Mouse (Mus musculus) CH12.LX (cell line): ENCODE data around the gene Rap1gap. TPM values are rescaled to one million over a fixed set of nuclear protein-coding genes. Genes with fewer than 3 reads are reported as not detected.
A peak's percentile ranks its signal among the peaks of the same experiment; 100 is the strongest.

Source experiments
- DNase-seq: peaks from one replicate; pipeline ENCODE4 v3.0.0-alpha.2; 2013; ENCODE audit errors: extremely low read depth
- H3K27ac ChIP-seq: 2 replicates; pipeline ENCODE4 v1.5.1; 2012; ENCODE audit warnings: low read depth, mild to moderate bottlenecking, control low read depth, moderate library complexity; ENCODE audit not compliant: insufficient read depth
- H3K27me3 ChIP-seq: replicated peaks from 2 replicates; pipeline ENCODE3; 2012; ENCODE audit warnings: inconsistent platforms
- H3K36me3 ChIP-seq, 2 experiments: replicated peaks in 1 of 2; 2 replicates each; pipeline versions ENCODE3 to v1.6.1; 2012; ENCODE audit warnings: inconsistent platforms in 1 of 2, low read length in 1 of 2, mild to moderate bottlenecking in 1 of 2, mixed read lengths in 1 of 2, moderate library complexity in 1 of 2; ENCODE audit not compliant: control insufficient read depth in 1 of 2, insufficient read depth in 1 of 2
- H3K4me1 ChIP-seq, 2 experiments: 2 replicates each; pipeline ENCODE4 v1.6.1; 2012; ENCODE audit warnings: inconsistent platforms in 1 of 2, moderate library complexity in 1 of 2; ENCODE audit not compliant: insufficient read depth in 2 of 2, control insufficient read depth in 1 of 2
- H3K4me2 ChIP-seq: 2 replicates; pipeline ENCODE4 v1.6.1; 2012; ENCODE audit warnings: low read depth, mild to moderate bottlenecking, control low read depth; ENCODE audit not compliant: poor library complexity, insufficient read depth, severe bottlenecking
- H3K4me3 ChIP-seq, 3 experiments: fragments of 150-350 bp in 1 of 3; sonication (generic) in 1 of 3; replicated peaks in 1 of 3; 2 replicates each; pipeline versions ENCODE3 to v1.5.1; 2011 to 2012; ENCODE audit warnings: low read depth in 2 of 3, low read length in 2 of 3, mild to moderate bottlenecking in 2 of 3, moderate library complexity in 2 of 3, control low read depth in 1 of 3, improper control_type of control experiment in 1 of 3, inconsistent platforms in 1 of 3, mixed read lengths in 1 of 3; ENCODE audit not compliant: poor library complexity in 1 of 3
- H3K79me2 ChIP-seq: replicated peaks from 2 replicates; pipeline ENCODE4 v1.6.1; 2012; ENCODE audit warnings: mild to moderate bottlenecking, moderate library complexity; ENCODE audit not compliant: control insufficient read depth, poor library complexity, insufficient read depth, severe bottlenecking; ENCODE audit errors: extremely low read depth
- H3K9ac ChIP-seq: 2 replicates; pipeline ENCODE4 v1.6.1; 2012; ENCODE audit warnings: low read depth, mild to moderate bottlenecking, control low read depth, moderate library complexity; ENCODE audit not compliant: insufficient read depth
- H3K9me3 ChIP-seq: replicated peaks from 2 replicates; pipeline ENCODE3; 2012; ENCODE audit warnings: low read length, inconsistent platforms, mixed read lengths
- CHD1 ChIP-seq: IDR thresholded peaks from 2 replicates; pipeline ENCODE4 v1.6.1; 2012; ENCODE audit warnings: low read depth, low read length, improper control_type of control experiment, inconsistent platforms
- CTCF ChIP-seq, 2 experiments: IDR thresholded peaks in 1 of 2; conservative IDR thresholded peaks in 1 of 2; 2 replicates each; pipeline ENCODE4 v1.5.1; 2011 to 2012; ENCODE audit warnings: low read depth in 2 of 2, low read length in 2 of 2, improper control_type of control experiment in 1 of 2, inconsistent platforms in 1 of 2, mild to moderate bottlenecking in 1 of 2, moderate library complexity in 1 of 2
- E2F4 ChIP-seq: IDR thresholded peaks from 2 replicates; pipeline ENCODE4 v1.6.1; 2011; ENCODE audit warnings: low read depth, low read length, improper control_type of control experiment; ENCODE audit not compliant: insufficient replicate concordance
- ETS1 ChIP-seq: conservative IDR thresholded peaks from 2 replicates; pipeline ENCODE4 v1.6.1; 2012; ENCODE audit warnings: low read depth, mild to moderate bottlenecking, inconsistent platforms, low read length, improper control_type of control experiment, moderate library complexity
- HCFC1 ChIP-seq: IDR thresholded peaks from 2 replicates; pipeline ENCODE4 v1.6.1; 2012; ENCODE audit warnings: low read depth, mild to moderate bottlenecking, inconsistent platforms, low read length, improper control_type of control experiment
- JUN ChIP-seq: IDR thresholded peaks from 2 replicates; pipeline ENCODE4 v1.6.1; 2011; ENCODE audit warnings: low read depth, mild to moderate bottlenecking, low read length, improper control_type of control experiment, moderate library complexity; ENCODE audit not compliant: insufficient read depth
- KAT2A ChIP-seq: IDR thresholded peaks from 2 replicates; pipeline ENCODE4 v1.6.1; 2012; ENCODE audit warnings: low read length, improper control_type of control experiment, inconsistent platforms; ENCODE audit not compliant: insufficient replicate concordance
- MAX ChIP-seq: IDR thresholded peaks from 2 replicates; pipeline ENCODE4 v1.6.1; 2011; ENCODE audit warnings: low read length, improper control_type of control experiment
- MAZ ChIP-seq: IDR thresholded peaks from 2 replicates; pipeline ENCODE4 v1.6.1; 2012; ENCODE audit warnings: low read depth, mild to moderate bottlenecking, inconsistent platforms, low read length, improper control_type of control experiment, moderate library complexity
- MXI1 ChIP-seq: IDR thresholded peaks from 2 replicates; pipeline ENCODE4 v1.6.1; 2011; ENCODE audit warnings: mild to moderate bottlenecking, low read depth, low read length, improper control_type of control experiment
- MYC ChIP-seq: IDR thresholded peaks from 2 replicates; pipeline ENCODE4 v1.6.1; 2011; ENCODE audit warnings: low read depth, mild to moderate bottlenecking, improper control_type of control experiment, low read length
- NELFE ChIP-seq: IDR thresholded peaks from 2 replicates; pipeline ENCODE4 v1.6.1; 2011; ENCODE audit warnings: low read depth, low read length, improper control_type of control experiment
- POLR2A ChIP-seq: IDR thresholded peaks from 2 replicates; pipeline ENCODE4 v1.6.1; 2011; ENCODE audit warnings: low read depth, mild to moderate bottlenecking, improper control_type of control experiment, low read length
- RAD21 ChIP-seq: IDR thresholded peaks from 2 replicates; pipeline ENCODE4 v1.6.1; 2011; ENCODE audit warnings: low read depth, mild to moderate bottlenecking, low read length, improper control_type of control experiment, moderate library complexity
- SIN3A ChIP-seq: IDR thresholded peaks from 2 replicates; pipeline ENCODE4 v1.6.1; 2012; ENCODE audit warnings: low read length, improper control_type of control experiment, inconsistent platforms
- SMC3 ChIP-seq: IDR thresholded peaks from 2 replicates; pipeline ENCODE4 v1.6.1; 2011; ENCODE audit warnings: low read depth, low read length, improper control_type of control experiment
- TCF12 ChIP-seq: IDR thresholded peaks from 2 replicates; pipeline ENCODE4 v1.6.1; 2014; ENCODE audit warnings: low read depth, mild to moderate bottlenecking, inconsistent platforms, low read length, improper control_type of control experiment
- USF1 ChIP-seq: IDR thresholded peaks from 2 replicates; pipeline ENCODE4 v1.6.1; 2014; ENCODE audit warnings: low read depth, mild to moderate bottlenecking, inconsistent platforms, low read length, improper control_type of control experiment
- USF2 ChIP-seq: conservative IDR thresholded peaks from 2 replicates; pipeline ENCODE4 v1.6.1; 2011; ENCODE audit warnings: low read depth, low read length, improper control_type of control experiment
- ZNF384 ChIP-seq: IDR thresholded peaks from 2 replicates; pipeline ENCODE4 v1.6.1; 2012; ENCODE audit warnings: low read depth, low read length, improper control_type of control experiment, inconsistent platforms
- dilution Hi-C: fragments of 300-500 bp; cut with MboI; formaldehyde crosslinking; loops from 2 replicates; pipeline ENCODE4 v1.14.3; 2020; ENCODE audit warnings: low sequenced_read_pairs; ENCODE audit not compliant: extremely low pct_unique_long_range_greater_than_20kb, extremely low pct_ligation_motif_present
- in situ Hi-C: fragments of 300-500 bp; cut with MboI; formaldehyde crosslinking; loops from 3 replicates; pipeline ENCODE4 v1.14.3; 2019; ENCODE audit warnings: low sequenced_read_pairs, low pct_ligation_motif_present, low pct_unique_long_range_greater_than_20kb, mixed read lengths
- polyA plus RNA-seq: library from polyadenylated mRNA; unstranded; fragments of >175 nt; gene quantifications from 2 replicates; pipeline ENCODE4 v1.2.1, GENCODE M21; 2012; ENCODE audit warnings: low read depth; ENCODE audit not compliant: insufficient read length
- total RNA-seq, 2 experiments: library from RNA; depleted of rRNA; stranded (reverse); fragments of 300-350 nt in 1 of 2; fragments of >200 nt in 1 of 2; gene quantifications; 2 replicates each; pipeline ENCODE4 v1.2.3; 2012 to 2014

The Rap1gap gene
- total and polyA plus RNA-seq, 3 experiments = 3.0 to 11.1 (median 5.8) TPM

GRCm38 (mm10) chr4:137724212-137724611 is 59.7 kb downstream of the Rap1gap start:
- peak overlapping the region; percentile 18 to 47 (median 45) for H3K4me3 ChIP-seq
- no peaks in the 10 kb centered on the region for H3K9me3 ChIP-seq
- peak; percentile 56 for DNase-seq
- no peak for TF ChIP-seq E2F4
- TF ChIP-seq ETS1 = no peak
- no peak for TF ChIP-seq MYC
- TF ChIP-seq POLR2A = peak; percentile 36; the same call in 1 of the 2 replicates
- dilution Hi-C loops = no loop called here
- H3K36me3 ChIP-seq = peaks cover 0 to 20% of the 10 kb centered on the region in 2 experiments
- in situ Hi-C loops = no loop called here
- peak overlapping the region; percentile 30; the same call in 1 of the 2 replicates for H3K9ac ChIP-seq
- H3K27ac ChIP-seq = no peak overlapping the region
- peaks cover 15 to 65% of the 10 kb centered on the region in 2 experiments for H3K4me1 ChIP-seq
- no peaks in the 10 kb centered on the region for H3K27me3 ChIP-seq
- no peaks in the 10 kb centered on the region for H3K79me2 ChIP-seq
- peak overlapping the region; percentile 27; the same call in 1 of the 2 replicates for H3K4me2 ChIP-seq

GRCm38 (mm10) chr4:137724766-137725165 is 60.2 kb downstream of the Rap1gap start:
- peak overlapping the region; percentile 18 to 47 (median 45) for H3K4me3 ChIP-seq
- peak overlapping the region; percentile 30; the same call in 1 of the 2 replicates for H3K9ac ChIP-seq
- peak; percentile 77 for TF ChIP-seq SMC3
- no peak for TF ChIP-seq CHD1
- no peak for TF ChIP-seq USF1
- TF ChIP-seq KAT2A = no peak
- TF ChIP-seq ZNF384 = no peak
- TF ChIP-seq TCF12 = no peak
- no peak for TF ChIP-seq HCFC1
- TF ChIP-seq MXI1 = peak; percentile 14; the same call in 1 of the 2 replicates
- TF ChIP-seq USF2 = no peak
- TF ChIP-seq MAZ = peak; percentile 35; the same call in 1 of the 2 replicates
- peak; percentile 79 to 100 for TF ChIP-seq CTCF (conservative IDR thresholded peaks at IDR 0.05 in 1 of 2, IDR thresholded peaks at IDR 0.05 in 1 of 2; ENCODE audit: low read depth in 2 of 2, low read length in 2 of 2)
- peak; percentile 62 for TF ChIP-seq RAD21
- 0 out of 2 replicates have a peak, but pooled peaks have one; percentile 18 for TF ChIP-seq SIN3A
- no peak for TF ChIP-seq JUN
- TF ChIP-seq NELFE = peak; percentile 86; the same call in 1 of the 2 replicates
- TF ChIP-seq MAX = no peak
- no peaks in the 10 kb centered on the region for H3K79me2 ChIP-seq
- peak overlapping the region; percentile 27; the same call in 1 of the 2 replicates for H3K4me2 ChIP-seq
- peaks cover 12 to 59% of the 10 kb centered on the region in 2 experiments for H3K4me1 ChIP-seq
- H3K27ac ChIP-seq = no peak overlapping the region
- no peaks in the 10 kb centered on the region for H3K9me3 ChIP-seq
- in situ Hi-C loops (no loop called here), dilution Hi-C loops (no loop called here)
- peaks cover 0 to 24% of the 10 kb centered on the region in 2 experiments for H3K36me3 ChIP-seq
- H3K27me3 ChIP-seq = no peaks in the 10 kb centered on the region
- peak; percentile 80 for DNase-seq
